Mouse (Mus musculus): ENCODE data around the gene Setd1b. TPM values are rescaled to one million over a fixed set of nuclear protein-coding genes. Genes with fewer than 3 reads are reported as not detected.

Gene Setd1b
- total RNA-seq (2017) = 6.3 and 7.7 TPM in 2 replicates

- ATAC-seq (replicated peaks; ENCODE audit: low read depth, poor library complexity, severe bottlenecking) = no peak
Measured at GRCm38 (mm10) chr5:123142161-123143157, at the start of gene Setd1b. Gene Setd1b (plus strand): TSS chr5:123142193.

GRCm38 (mm10) chr5:123093077-123093633 is 48.8 kb upstream of the Setd1b start:
- peak; percentile 41; the same call in 1 of the 2 replicates for ATAC-seq (replicated peaks; ENCODE audit: low read depth, poor library complexity, severe bottlenecking)

GRCm38 (mm10) chr5:123094238-123094991 is 47.6 kb upstream of the Setd1b start:
- ATAC-seq (replicated peaks; ENCODE audit: low read depth, poor library complexity, severe bottlenecking) = peak; percentile 61

- ATAC-seq (replicated peaks; ENCODE audit: low read depth, poor library complexity, severe bottlenecking) = no peak
Measured at GRCm38 (mm10) chr5:123096299-123096698, 45.7 kb upstream of the Setd1b start.

GRCm38 (mm10) chr5:123098487-123098886 is 43.5 kb upstream of the Setd1b start:
- ATAC-seq (replicated peaks; ENCODE audit: low read depth, poor library complexity, severe bottlenecking) = no peak

- peak; percentile 95 for ATAC-seq (replicated peaks; ENCODE audit: low read depth, poor library complexity, severe bottlenecking)
Measured at GRCm38 (mm10) chr5:123102376-123102775, 39.6 kb upstream of the Setd1b start.

GRCm38 (mm10) chr5:123103556-123103955 is 38.4 kb upstream of the Setd1b start:
- no peak for ATAC-seq (replicated peaks; ENCODE audit: low read depth, poor library complexity, severe bottlenecking)

- no peak for ATAC-seq (replicated peaks; ENCODE audit: low read depth, poor library complexity, severe bottlenecking)
Measured at GRCm38 (mm10) chr5:123104769-123105168, 37.2 kb upstream of the Setd1b start.

GRCm38 (mm10) chr5:123109452-123110203 is 32.4 kb upstream of the Setd1b start:
- no peak for ATAC-seq (replicated peaks; ENCODE audit: low read depth, poor library complexity, severe bottlenecking)

GRCm38 (mm10) chr5:123110296-123110721 is 31.7 kb upstream of the Setd1b start:
- no peak for ATAC-seq (replicated peaks; ENCODE audit: low read depth, poor library complexity, severe bottlenecking)

GRCm38 (mm10) chr5:123114109-123114508 is 27.9 kb upstream of the Setd1b start:
- no peak for ATAC-seq (replicated peaks; ENCODE audit: low read depth, poor library complexity, severe bottlenecking)

- ATAC-seq (replicated peaks; ENCODE audit: low read depth, poor library complexity, severe bottlenecking) = no peak
Measured at GRCm38 (mm10) chr5:123114924-123115323, 27.1 kb upstream of the Setd1b start.

- ATAC-seq (replicated peaks; ENCODE audit: low read depth, poor library complexity, severe bottlenecking) = no peak
Measured at GRCm38 (mm10) chr5:123116080-123116479, 25.9 kb upstream of the Setd1b start.

GRCm38 (mm10) chr5:123117257-123117656 is 24.7 kb upstream of the Setd1b start:
- ATAC-seq (replicated peaks; ENCODE audit: low read depth, poor library complexity, severe bottlenecking) = peak; percentile 66

GRCm38 (mm10) chr5:123117773-123118172 is 24.2 kb upstream of the Setd1b start:
- no peak for ATAC-seq (replicated peaks; ENCODE audit: low read depth, poor library complexity, severe bottlenecking)

- ATAC-seq (replicated peaks; ENCODE audit: low read depth, poor library complexity, severe bottlenecking) = peak; percentile 90
Measured at GRCm38 (mm10) chr5:123118826-123119225, 23.2 kb upstream of the Setd1b start.

- no peak for ATAC-seq (replicated peaks; ENCODE audit: low read depth, poor library complexity, severe bottlenecking)
Measured at GRCm38 (mm10) chr5:123120624-123121215, 21.3 kb upstream of the Setd1b start.

GRCm38 (mm10) chr5:123122181-123122580 is 19.8 kb upstream of the Setd1b start:
- ATAC-seq (replicated peaks; ENCODE audit: low read depth, poor library complexity, severe bottlenecking) = no peak

GRCm38 (mm10) chr5:123125105-123125504 is 16.9 kb upstream of the Setd1b start:
- ATAC-seq (replicated peaks; ENCODE audit: low read depth, poor library complexity, severe bottlenecking) = no peak

All from common myeloid progenitor, adult 5-6 weeks (primary cell).